Mouse (Mus musculus) heart, embryonic 14.5 days (tissue): ENCODE results near the gene Srsf2. TPM values are rescaled to one million over a fixed set of nuclear protein-coding genes. Genes with fewer than 3 reads are reported as not detected.

ENCODE experiments used
- ATAC-seq: fragments of 200-750 bp; cut with Nextera tagmentation; 2 replicates; pipeline ENCODE4 v1.8.0; 2017; ENCODE audit warnings: low read depth, moderate TSS enrichment; ENCODE audit not compliant: insufficient number of reproducible peaks, insufficient read depth, low FRiP score
- H3K27ac ChIP-seq, 2 experiments: fragments of 200-500 bp in 1 of 2; fragments of 300-500 bp in 1 of 2; sonication (generic) in 1 of 2; replicated peaks in 1 of 2; 2 replicates each; pipeline ENCODE4 v1.5.1; 2012 to 2014; ENCODE audit warnings: low read depth in 2 of 2, low read length in 2 of 2, control low read depth in 1 of 2, mild to moderate bottlenecking in 1 of 2, mixed read lengths in 1 of 2; ENCODE audit not compliant: control insufficient read depth in 1 of 2, insufficient read depth in 1 of 2
- H3K27me3 ChIP-seq: fragments of 300-500 bp; sonication (generic); 2 replicates; pipeline ENCODE4 v1.6.1; 2014; ENCODE audit warnings: mild to moderate bottlenecking, low read length, control low read depth; ENCODE audit not compliant: control insufficient read depth, insufficient read depth
- H3K36me3 ChIP-seq: fragments of 300-500 bp; sonication (generic); 2 replicates; pipeline ENCODE4 v1.6.1; 2014; ENCODE audit warnings: mild to moderate bottlenecking, control low read depth, low read length, mixed read lengths; ENCODE audit not compliant: control insufficient read depth, insufficient read depth
- H3K4me1 ChIP-seq, 2 experiments: fragments of 200-500 bp in 1 of 2; fragments of 300-500 bp in 1 of 2; sonication (generic) in 1 of 2; 2 replicates each; pipeline ENCODE4 v1.6.1; 2012 to 2014; ENCODE audit warnings: low read length in 2 of 2, control low read depth in 1 of 2, mixed read lengths in 1 of 2; ENCODE audit not compliant: control insufficient read depth in 2 of 2, insufficient read depth in 2 of 2
- H3K4me2 ChIP-seq: fragments of 300-500 bp; sonication (generic); 2 replicates; pipeline ENCODE4 v1.6.1; 2014; ENCODE audit warnings: mild to moderate bottlenecking, low read length
- H3K4me3 ChIP-seq, 2 experiments: fragments of 200-500 bp in 1 of 2; fragments of 300-500 bp in 1 of 2; sonication (generic) in 1 of 2; 2 replicates each; pipeline ENCODE4 v1.5.1; 2012 to 2014; ENCODE audit warnings: low read length in 2 of 2, mild to moderate bottlenecking in 2 of 2, control low read depth in 1 of 2, low read depth in 1 of 2, moderate library complexity in 1 of 2; ENCODE audit not compliant: control insufficient read depth in 1 of 2, insufficient read depth in 1 of 2
- H3K9ac ChIP-seq: fragments of 300-500 bp; sonication (generic); 2 replicates; pipeline ENCODE4 v1.6.1; 2014; ENCODE audit warnings: mild to moderate bottlenecking, low read length
- H3K9me3 ChIP-seq: fragments of 300-500 bp; sonication (generic); 2 replicates; pipeline ENCODE4 v1.6.1; 2016; ENCODE audit warnings: low read length, control low read depth; ENCODE audit not compliant: control insufficient read depth
- WGBS: fragments of 180-500 bp; shearing (Covaris S2); extraction: QIAGEN DNeasy Blood & Tissue Kit; methylation state at CpG from one replicate; pipeline ENCODE4 v1.1.7; 2014; 5-methylcytosine and 5-hydroxymethylcytosine counted together
- polyA plus RNA-seq: library from polyadenylated mRNA; unstranded; fragments of >200 nt; fragmentation: Nextera tagmentation; extraction: Ambion mirVana; gene quantifications from 2 replicates; pipeline ENCODE4 v1.2.1, GENCODE M21; 2014

The Srsf2 gene
- polyA plus RNA-seq, 1 experiment from 2014 or later, result 569 TPM

DNA sequence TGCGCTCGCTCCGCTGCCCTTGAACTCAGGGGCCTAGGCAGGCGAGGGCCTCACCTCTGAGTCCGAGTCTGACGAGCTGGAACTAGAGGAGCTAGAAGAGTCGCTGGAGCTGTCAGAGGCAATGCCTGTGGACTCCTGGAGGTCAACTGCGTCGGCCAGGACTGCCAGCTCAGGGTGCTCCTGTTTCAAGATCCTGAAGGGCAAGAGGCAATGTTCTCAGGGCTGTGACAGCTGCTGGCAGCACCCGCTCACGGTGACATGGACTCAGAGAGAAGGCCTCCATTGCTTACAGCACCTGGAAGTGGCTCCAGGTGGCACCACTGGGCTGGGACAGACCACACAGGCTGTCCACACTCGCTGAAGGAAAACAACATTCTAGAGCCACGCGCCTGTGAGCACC lies 14.0 kb downstream of the Srsf2 start:
- no peak overlapping the region for H3K4me2 ChIP-seq
- WGBS, result 86% methylated on average over 14 of the region's 14 CpGs
- peaks cover 76% of the 10 kb centered on the region for H3K36me3 ChIP-seq
- no peak for ATAC-seq
- no peak overlapping the region for H3K9ac ChIP-seq
- H3K9me3 ChIP-seq, result no peaks in the 10 kb centered on the region
- no peaks in the 10 kb centered on the region for H3K27me3 ChIP-seq
- no peak overlapping the region for H3K27ac ChIP-seq
- peaks cover 7 to 22% of the 10 kb centered on the region in 2 experiments for H3K4me1 ChIP-seq
- no peak overlapping the region for H3K4me3 ChIP-seq

DNA sequence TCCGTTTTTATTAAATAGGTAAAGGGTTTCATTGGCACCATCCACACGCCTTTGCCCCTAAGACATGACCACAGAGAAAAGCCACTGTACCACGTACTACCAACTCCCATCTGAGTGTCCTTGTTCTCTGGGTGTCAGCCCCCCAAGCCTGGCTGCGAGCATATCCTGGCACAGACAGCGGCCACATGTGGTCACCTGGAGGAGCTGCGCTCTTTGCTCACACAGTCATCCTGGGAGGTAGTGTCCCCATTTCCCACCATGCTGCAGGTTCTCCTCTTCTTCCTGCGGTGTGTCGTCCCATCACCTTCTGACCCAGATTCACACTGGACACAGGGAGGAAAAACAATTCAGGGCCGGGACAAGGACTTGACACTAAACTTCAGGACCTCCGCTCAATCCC lies 15.5 kb downstream of the Srsf2 start:
- no peak overlapping the region for H3K9ac ChIP-seq
- H3K27ac ChIP-seq, result no peak overlapping the region
- H3K27me3 ChIP-seq, result no peaks in the 10 kb centered on the region
- no peak overlapping the region for H3K4me2 ChIP-seq
- H3K4me1 ChIP-seq, result peaks cover 7 to 22% of the 10 kb centered on the region in 2 experiments
- WGBS, result 92% methylated on average over 10 of the region's 10 CpGs
- no peak for ATAC-seq
- peaks cover 91% of the 10 kb centered on the region for H3K36me3 ChIP-seq
- H3K4me3 ChIP-seq, result no peak overlapping the region
- no peaks in the 10 kb centered on the region for H3K9me3 ChIP-seq

GRCm38 (mm10) chr11:116836283-116836682 lies 16.6 kb downstream of the Srsf2 start:
- H3K4me2 ChIP-seq, result no peak overlapping the region
- no peak overlapping the region for H3K27ac ChIP-seq
- no peaks in the 10 kb centered on the region for H3K27me3 ChIP-seq
- no peaks in the 10 kb centered on the region for H3K9me3 ChIP-seq
- H3K4me3 ChIP-seq, result no peak overlapping the region
- ATAC-seq, result no peak
- no peak overlapping the region for H3K9ac ChIP-seq
- WGBS, result 92% methylated on average over 4 of the region's 4 CpGs
- peaks cover 96% of the 10 kb centered on the region for H3K36me3 ChIP-seq
- H3K4me1 ChIP-seq, result peaks cover 7 to 19% of the 10 kb centered on the region in 2 experiments

- no peak overlapping the region for H3K27ac ChIP-seq
- H3K27me3 ChIP-seq, result no peaks in the 10 kb centered on the region
- H3K9ac ChIP-seq, result no peak overlapping the region
- H3K36me3 ChIP-seq, result peaks cover 84% of the 10 kb centered on the region
- no peak for ATAC-seq
- WGBS, result 91% methylated on average over 1 of the region's 1 CpGs
- no peak overlapping the region for H3K4me3 ChIP-seq
- no peak overlapping the region for H3K4me2 ChIP-seq
- no peaks in the 10 kb centered on the region for H3K9me3 ChIP-seq
- peaks cover 0 to 5% of the 10 kb centered on the region in 2 experiments; a peak in 2 of 4 replicates for H3K4me1 ChIP-seq
Observed at GRCm38 (mm10) chr11:116834954-116835353, 17.9 kb downstream of the Srsf2 start.

DNA sequence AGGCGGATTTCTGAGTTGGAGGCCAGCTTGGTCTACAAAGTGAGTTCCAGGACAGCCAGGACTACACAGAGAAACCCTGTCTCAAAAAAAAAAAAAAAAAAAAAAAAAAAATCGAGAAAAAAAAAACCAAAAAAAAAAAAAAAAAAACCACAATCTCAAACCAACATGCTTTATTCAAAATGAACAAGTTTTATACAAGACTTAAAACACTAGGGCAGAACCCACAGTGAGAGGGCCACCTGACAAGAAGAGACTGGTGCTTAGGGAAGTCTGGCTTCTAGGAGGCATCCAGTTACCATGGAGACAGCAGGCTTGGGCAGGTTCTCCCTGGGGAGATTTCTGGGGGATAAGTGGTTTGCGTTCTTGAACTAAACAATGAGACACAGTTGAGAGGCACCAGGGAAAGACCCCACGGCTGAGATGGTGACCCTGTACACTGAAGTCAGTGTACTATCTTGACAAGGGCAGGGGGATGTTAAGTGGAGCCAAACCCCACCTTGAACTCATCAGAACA lies 20.7 kb downstream of the Srsf2 start:
- H3K4me2 ChIP-seq, result no peak overlapping the region
- WGBS, result 50% methylated on average over 3 of the region's 4 CpGs
- H3K36me3 ChIP-seq, result peaks cover 57% of the 10 kb centered on the region
- H3K4me1 ChIP-seq, result peaks cover 3 to 10% of the 10 kb centered on the region in 2 experiments; a peak in 3 of 4 replicates
- H3K27me3 ChIP-seq, result no peaks in the 10 kb centered on the region
- no peak for ATAC-seq
- no peak overlapping the region for H3K4me3 ChIP-seq
- no peak overlapping the region for H3K9ac ChIP-seq
- no peaks in the 10 kb centered on the region for H3K9me3 ChIP-seq
- H3K27ac ChIP-seq, result no peak overlapping the region

GRCm38 (mm10) chr11:116827534-116828165 lies 25.2 kb downstream of the Srsf2 start, which contains the start of gene Mxra7:
TSS of gene Mxra7 (minus strand) at chr11:116828046.
- Histone ChIP-seq H3K9me3 (no peaks in the 10 kb centered on the region), H3K27ac (peak within 1 kb of the TSS; percentile 6 to 73; a peak in 3 of 4 replicates), H3K4me3 (peak within 1 kb of the TSS; percentile 60 to 67), H3K4me2 (peak within 1 kb of the TSS; percentile 77), H3K36me3 (peaks cover 14% of the 10 kb centered on the region), H3K27me3 (no peaks in the 10 kb centered on the region), H3K9ac (peak within 1 kb of the TSS; percentile 90), H3K4me1 (peaks cover 16 to 32% of the 10 kb centered on the region in 2 experiments)
- peak; percentile 56 for ATAC-seq
- under 1% methylated on average over 70 of the region's 71 CpGs for WGBS

GRCm38 (mm10) chr11:116826550-116827504 lies 26.1 kb downstream of the Srsf2 start:
- WGBS, result 37% methylated on average over 17 of the region's 17 CpGs
- Histone ChIP-seq H3K36me3 (peaks cover 9% of the 10 kb centered on the region; the same call in 1 of the 2 replicates), H3K9me3 (no peaks in the 10 kb centered on the region), H3K9ac (peak overlapping the region; percentile 90), H3K4me1 (peaks cover 23 to 40% of the 10 kb centered on the region in 2 experiments), H3K4me2 (peak overlapping the region; percentile 77), H3K27me3 (no peaks in the 10 kb centered on the region), H3K4me3 (peak overlapping the region; percentile 60 to 67), H3K27ac (peak overlapping the region in 1 of 2 experiments; percentile 73; a peak in 2 of 4 replicates)
- 0 out of 2 replicates have a peak, but pooled peaks have one; percentile 0 for ATAC-seq
